Mouse (Mus musculus): ENCODE results near the gene Tfap4. TPM values are rescaled to one million over a fixed set of nuclear protein-coding genes. Genes with fewer than 3 reads are reported as not detected.

Gene Tfap4
- total RNA-seq, 2 experiments from 2014 or later = 4.6 to 14.4 TPM

Other genes with a start within 250 kb of the Tfap4 start
- 0.19 and 1.5 TPM in 2 replicates for gene Adcy9, start 139.4 kb downstream of the Tfap4 start, total RNA-seq (2015; ENCODE audit: low replicate concordance)
- gene Adcy9, start 139.4 kb downstream of the Tfap4 start, total RNA-seq (2017; ENCODE audit: low replicate concordance) = 1.2 and 3.1 TPM in 2 replicates
- 1.0 and 1.3 TPM in 2 replicates for gene Srl, start 18.0 kb downstream of the Tfap4 start, total RNA-seq (2015; ENCODE audit: low replicate concordance)
- gene Srl, start 18.0 kb downstream of the Tfap4 start, total RNA-seq (2017; ENCODE audit: low replicate concordance) = 1.3 and 10.3 TPM in 2 replicates
- gene Glis2, start 34.9 kb upstream of the Tfap4 start, total RNA-seq (2015; ENCODE audit: low replicate concordance) = not detected in 2 replicates
- not detected in 2 replicates for gene Glis2, start 34.9 kb upstream of the Tfap4 start, total RNA-seq (2017; ENCODE audit: low replicate concordance)
- 3.3 and 10.6 TPM in 2 replicates for gene Pam16, start 65.1 kb upstream of the Tfap4 start, total RNA-seq (2015; ENCODE audit: low replicate concordance)
- gene Pam16, start 65.1 kb upstream of the Tfap4 start, total RNA-seq (2017; ENCODE audit: low replicate concordance) = 7.9 and 11.6 TPM in 2 replicates
- not detected in 2 replicates for gene Vasn, start 80.1 kb upstream of the Tfap4 start, total RNA-seq (2015; ENCODE audit: low replicate concordance)
- gene Vasn, start 80.1 kb upstream of the Tfap4 start, total RNA-seq (2017; ENCODE audit: low replicate concordance) = not detected in 2 replicates
- 4.8 and 6.9 TPM in 2 replicates for gene Dnaja3, start 80.1 kb upstream of the Tfap4 start, total RNA-seq (2015; ENCODE audit: low replicate concordance)
- gene Dnaja3, start 80.1 kb upstream of the Tfap4 start, total RNA-seq (2017; ENCODE audit: low replicate concordance) = 9.5 and 10.9 TPM in 2 replicates
- gene Coro7, start 119.9 kb upstream of the Tfap4 start, total RNA-seq (2015; ENCODE audit: low replicate concordance) = 14.6 and 24.2 TPM in 2 replicates
- 5.3 and 9.6 TPM in 2 replicates for gene Coro7, start 119.9 kb upstream of the Tfap4 start, total RNA-seq (2017; ENCODE audit: low replicate concordance)
- gene Nmral1, start 159.5 kb upstream of the Tfap4 start, total RNA-seq (2015; ENCODE audit: low replicate concordance) = 4.6 and 14.4 TPM in 2 replicates
- gene Nmral1, start 159.5 kb upstream of the Tfap4 start, total RNA-seq (2017; ENCODE audit: low replicate concordance) = 10.6 and 16.4 TPM in 2 replicates
- gene Hmox2, start 166.5 kb upstream of the Tfap4 start, total RNA-seq (2015; ENCODE audit: low replicate concordance) = 13.3 and 22.6 TPM in 2 replicates
- 15.4 and 18.8 TPM in 2 replicates for gene Hmox2, start 166.5 kb upstream of the Tfap4 start, total RNA-seq (2017; ENCODE audit: low replicate concordance)
- gene Cdip1, start 230.4 kb upstream of the Tfap4 start, total RNA-seq (2015; ENCODE audit: low replicate concordance) = 2.5 and 4.0 TPM in 2 replicates
- gene Cdip1, start 230.4 kb upstream of the Tfap4 start, total RNA-seq (2017; ENCODE audit: low replicate concordance) = 2.1 and 3.2 TPM in 2 replicates

Measured in erythroblast, adult 5-6 weeks (primary cell).